Mouse (Mus musculus) right cerebral cortex, postnatal 14 days (tissue): ENCODE measurements around the gene Mdc1.
A peak's percentile ranks its signal among the peaks of the same experiment; 100 is the strongest.

Experiments
- DNase-seq: peaks from one replicate; pipeline ENCODE4 v3.0.0; 2022

Mdc1 gene

GRCm38 (mm10) chr17:35841076-35841950 is at the start of gene Mdc1:
TSS of gene Mdc1 (plus strand) at chr17:35841515.
- DNase-seq: peak; percentile 98

- no peak for DNase-seq
Measured at GRCm38 (mm10) chr17:35792837-35793236, 48.5 kb upstream of the Mdc1 start.

- DNase-seq: no peak
Measured at GRCm38 (mm10) chr17:35795099-35795498, 46.2 kb upstream of the Mdc1 start.

GRCm38 (mm10) chr17:35795656-35796055 is 45.7 kb upstream of the Mdc1 start:
- DNase-seq: no peak

GRCm38 (mm10) chr17:35796835-35797234 is 44.5 kb upstream of the Mdc1 start:
- DNase-seq: no peak

GRCm38 (mm10) chr17:35800905-35801304 is 40.4 kb upstream of the Mdc1 start:
- DNase-seq: no peak

GRCm38 (mm10) chr17:35803020-35803419 is 38.3 kb upstream of the Mdc1 start:
- DNase-seq: no peak

GRCm38 (mm10) chr17:35803858-35804399 is 37.4 kb upstream of the Mdc1 start:
- no peak for DNase-seq

- DNase-seq: no peak
Measured at GRCm38 (mm10) chr17:35808073-35808472, 33.2 kb upstream of the Mdc1 start.

GRCm38 (mm10) chr17:35809395-35809794 is 31.9 kb upstream of the Mdc1 start:
- DNase-seq: no peak

- DNase-seq: no peak
Measured at GRCm38 (mm10) chr17:35810900-35811648, 30.2 kb upstream of the Mdc1 start.

- DNase-seq: no peak
Measured at GRCm38 (mm10) chr17:35812307-35812706, 29.0 kb upstream of the Mdc1 start.

GRCm38 (mm10) chr17:35812736-35813135 is 28.6 kb upstream of the Mdc1 start:
- DNase-seq: no peak

GRCm38 (mm10) chr17:35813245-35813647 is 28.1 kb upstream of the Mdc1 start:
- DNase-seq: peak; percentile 67

GRCm38 (mm10) chr17:35813653-35814052 is 27.7 kb upstream of the Mdc1 start:
- no peak for DNase-seq

- DNase-seq: no peak
Measured at GRCm38 (mm10) chr17:35814678-35815077, 26.6 kb upstream of the Mdc1 start.

- no peak for DNase-seq
Measured at GRCm38 (mm10) chr17:35815836-35816235, 25.5 kb upstream of the Mdc1 start.

- DNase-seq: no peak
Measured at GRCm38 (mm10) chr17:35816686-35817085, 24.6 kb upstream of the Mdc1 start.

GRCm38 (mm10) chr17:35817226-35817625 is 24.1 kb upstream of the Mdc1 start:
- DNase-seq: no peak

GRCm38 (mm10) chr17:35820111-35820510 is 21.2 kb upstream of the Mdc1 start:
- DNase-seq: no peak

- peak; percentile 65 for DNase-seq
Measured at GRCm38 (mm10) chr17:35821439-35822430, 19.6 kb upstream of the Mdc1 start, which contains the start of gene Ier3. TSS of gene Ier3 (plus strand) at chr17:35821684.

- no peak for DNase-seq
Measured at GRCm38 (mm10) chr17:35822564-35822963, 18.8 kb upstream of the Mdc1 start.
